Mouse (Mus musculus) ovary, adult 18-20 months (tissue): Measurements from ENCODE around the gene Pld2.

Source experiments
- DNase-seq: peaks from one replicate; pipeline ENCODE4 v3.0.0; 2022; ENCODE audit warnings: low spot score, mixed read lengths

Pld2 gene

DNA sequence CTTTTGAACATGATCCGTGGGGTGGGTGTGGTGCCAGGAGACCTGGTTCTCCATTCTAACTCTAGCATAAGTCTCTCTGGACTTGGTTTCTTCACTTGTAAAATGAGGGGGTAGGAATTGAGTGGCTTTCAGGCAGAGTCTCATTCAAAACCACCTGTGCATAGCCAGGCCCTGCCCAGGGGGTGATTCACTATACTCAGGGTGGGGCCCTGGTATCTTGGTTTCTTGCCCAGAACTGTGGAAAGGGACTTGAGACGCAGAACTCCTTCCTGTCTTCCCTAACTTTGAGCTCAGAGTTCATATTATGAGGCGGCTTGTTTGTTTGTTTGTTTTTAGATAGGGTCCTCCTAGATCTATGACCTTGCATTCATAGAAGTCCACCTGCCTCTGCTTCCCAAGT lies 37.3 kb downstream of the Pld2 start:
- no peak for DNase-seq

DNA sequence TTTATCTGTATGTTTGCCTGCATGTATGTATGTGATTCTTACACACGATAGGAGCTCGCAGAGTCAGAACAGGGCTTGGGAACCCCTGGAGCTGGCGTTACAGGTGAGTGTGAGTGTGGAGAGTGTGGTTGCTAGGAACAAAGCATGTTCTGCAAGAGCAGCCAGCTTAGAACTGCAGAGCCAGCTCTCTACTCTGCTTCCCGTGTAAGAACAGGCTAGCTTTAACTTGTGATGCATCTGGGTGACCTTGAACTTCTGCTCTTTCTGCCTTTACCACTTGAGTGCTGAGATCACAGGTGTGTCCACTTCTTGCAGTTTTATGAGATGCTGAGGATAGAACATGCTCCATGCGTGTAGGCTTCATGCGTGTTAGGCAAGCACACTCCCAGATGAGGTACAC lies 39.1 kb downstream of the Pld2 start:
- DNase-seq: no peak

DNA sequence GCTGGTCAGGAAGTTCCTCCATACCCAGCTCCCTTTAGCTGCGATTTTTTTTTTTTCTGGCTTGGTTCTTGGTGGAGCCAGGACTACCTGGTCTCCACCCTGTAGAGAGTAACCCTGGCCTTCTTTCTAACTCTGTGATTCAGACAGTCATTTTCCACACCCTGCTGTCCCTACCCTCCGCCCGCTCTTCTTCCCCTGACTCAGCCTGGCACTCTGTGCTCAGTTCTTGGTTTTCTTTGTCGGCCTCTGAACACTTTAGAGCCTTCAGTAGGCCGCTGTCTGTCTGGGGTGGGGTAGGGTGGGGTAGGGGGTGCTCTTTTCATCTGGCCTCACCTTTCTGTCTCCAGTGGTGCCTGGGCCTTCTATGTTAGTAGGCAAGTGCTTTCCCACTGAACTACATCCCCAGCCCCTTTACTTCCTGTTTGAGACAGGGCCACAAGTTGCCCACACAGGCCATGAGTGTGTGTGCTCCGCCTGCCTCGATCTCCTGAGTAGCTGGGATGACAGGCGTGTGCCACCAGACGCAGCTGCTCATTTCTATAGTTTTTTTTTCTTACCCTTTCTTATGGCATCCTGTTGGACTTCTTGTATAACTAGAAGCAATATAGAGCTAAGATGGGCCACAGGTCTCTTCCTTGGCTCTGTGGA lies 40.0 kb downstream of the Pld2 start:
- no peak for DNase-seq

DNA sequence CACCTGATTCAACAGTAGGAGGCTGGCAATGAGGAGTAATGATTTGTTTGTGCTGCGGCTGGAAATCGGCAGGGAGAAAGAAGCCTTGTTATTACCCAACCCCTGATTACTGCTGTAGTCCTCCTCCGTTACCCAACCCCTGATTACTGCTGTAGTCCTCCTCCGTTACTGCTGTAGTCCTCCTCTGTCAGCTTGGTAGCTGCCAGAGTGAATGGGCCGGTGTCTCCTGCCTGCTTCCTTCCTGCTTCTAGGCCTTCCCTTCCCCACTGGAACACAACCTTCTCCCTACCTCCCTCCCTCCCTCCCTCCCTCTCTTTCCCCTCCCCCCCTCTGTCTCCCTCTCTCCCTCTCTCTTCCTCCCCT lies 40.5 kb downstream of the Pld2 start:
- no peak for DNase-seq

DNA sequence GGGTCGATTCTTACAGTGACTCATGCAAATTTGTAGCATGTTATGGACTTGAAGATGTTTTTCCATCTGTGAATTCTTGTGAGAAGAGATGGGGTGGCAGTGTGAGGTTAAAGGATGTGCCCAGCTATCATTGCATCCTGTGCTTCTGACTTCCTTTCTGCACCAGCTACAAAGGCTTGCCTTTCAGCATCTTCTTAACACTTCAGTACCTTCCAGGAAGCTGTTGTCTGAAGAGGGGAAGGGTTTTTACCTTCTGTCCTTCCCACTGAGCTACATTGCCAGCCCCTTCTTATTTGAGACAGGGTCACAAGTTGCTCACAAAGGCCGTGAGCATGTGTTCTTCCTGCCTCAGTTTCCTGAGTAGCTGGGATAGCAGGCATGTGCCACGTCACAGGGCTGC lies 41.1 kb downstream of the Pld2 start:
- no peak for DNase-seq

DNA sequence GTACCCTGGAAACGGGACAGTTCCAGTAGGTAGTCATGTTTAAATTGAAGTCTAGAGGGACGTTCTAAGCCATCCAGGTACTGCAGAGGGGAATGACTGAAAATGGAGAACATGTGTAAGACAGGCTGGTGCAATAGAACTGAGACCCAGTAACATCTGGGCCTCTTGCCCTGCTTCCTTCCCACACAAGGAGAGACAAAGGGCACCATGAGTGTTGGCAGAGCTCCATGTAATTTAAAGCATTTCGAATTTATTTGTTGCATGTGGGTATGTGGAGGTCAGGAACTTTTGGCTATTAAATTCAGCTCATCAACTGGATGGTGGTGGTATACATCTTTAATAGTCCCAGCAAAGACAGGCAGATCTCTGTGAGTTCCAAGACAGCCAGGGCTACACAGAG lies 42.3 kb downstream of the Pld2 start:
- no peak for DNase-seq

DNA sequence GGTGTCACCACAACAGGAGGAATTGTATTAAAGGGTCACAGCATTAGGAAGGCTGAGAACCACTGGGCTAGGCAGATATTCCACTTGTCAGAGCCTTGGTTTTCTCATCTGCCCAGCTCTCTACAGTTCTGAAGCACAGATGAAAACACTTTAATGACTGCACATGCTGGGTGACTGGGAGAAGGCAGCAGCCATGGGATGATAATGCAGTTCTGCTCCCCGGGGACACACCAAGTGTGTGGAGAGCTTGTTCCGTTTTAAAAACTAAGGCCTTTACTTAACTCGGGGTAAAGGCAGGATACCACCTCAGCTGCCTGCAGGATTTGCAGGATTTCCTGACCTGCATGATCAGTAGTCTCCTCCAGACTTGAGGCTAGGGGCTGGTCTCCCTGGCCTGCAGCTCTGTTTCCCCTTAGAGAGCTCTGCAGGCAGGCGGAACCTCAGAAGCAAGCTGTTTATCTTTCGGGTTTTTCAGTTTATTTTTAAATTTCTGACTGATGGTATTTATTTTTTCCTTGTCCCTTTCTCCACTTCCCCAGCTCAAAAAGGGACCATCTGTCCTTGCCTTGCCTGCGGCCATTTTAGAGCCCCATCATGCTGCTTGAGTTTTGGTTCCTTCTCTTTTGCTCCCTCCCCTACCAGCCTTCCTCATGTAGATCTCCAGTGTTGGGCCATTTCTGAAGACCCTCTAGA lies 43.3 kb downstream of the Pld2 start:
- DNase-seq: no peak

DNA sequence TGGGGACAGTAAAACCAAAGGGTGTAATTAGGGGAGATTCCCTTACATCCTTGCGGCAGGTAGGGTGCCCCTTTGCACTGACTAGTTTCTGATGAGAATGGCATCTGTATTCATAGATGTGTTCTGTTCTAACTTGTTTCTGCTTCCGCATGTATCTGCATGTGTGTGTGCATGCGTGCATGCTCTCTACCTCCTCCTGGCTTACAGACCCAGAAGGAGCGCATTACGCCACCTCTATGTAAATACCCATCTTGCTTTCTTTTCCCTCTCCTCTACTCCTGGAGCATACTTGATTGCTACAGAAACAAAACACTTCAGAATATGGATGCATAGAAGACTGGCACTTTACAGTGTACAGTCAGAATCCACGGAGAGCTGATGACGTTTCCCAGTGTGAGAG lies 43.9 kb downstream of the Pld2 start:
- no peak for DNase-seq

DNA sequence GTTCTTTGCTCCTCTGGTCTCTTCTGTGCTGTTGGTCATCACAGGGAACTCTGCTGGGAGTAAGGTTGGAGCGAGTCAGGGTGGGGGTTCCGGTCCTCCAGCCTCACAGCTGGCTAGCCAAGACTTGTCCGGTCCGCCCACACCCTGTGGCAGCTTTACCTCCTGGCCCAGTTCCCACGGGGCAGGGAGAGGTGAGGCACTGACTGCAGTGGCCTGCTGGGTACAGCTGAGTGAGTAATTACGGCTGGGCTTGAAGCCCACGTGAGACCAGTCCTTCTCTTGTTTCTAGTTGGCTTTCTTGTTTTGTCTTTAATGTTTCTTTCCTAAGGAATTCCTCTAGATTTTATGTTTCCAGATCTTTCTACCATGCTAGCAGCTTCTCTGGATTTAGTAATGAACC lies 45.6 kb downstream of the Pld2 start:
- peak; percentile 33 for DNase-seq

DNA sequence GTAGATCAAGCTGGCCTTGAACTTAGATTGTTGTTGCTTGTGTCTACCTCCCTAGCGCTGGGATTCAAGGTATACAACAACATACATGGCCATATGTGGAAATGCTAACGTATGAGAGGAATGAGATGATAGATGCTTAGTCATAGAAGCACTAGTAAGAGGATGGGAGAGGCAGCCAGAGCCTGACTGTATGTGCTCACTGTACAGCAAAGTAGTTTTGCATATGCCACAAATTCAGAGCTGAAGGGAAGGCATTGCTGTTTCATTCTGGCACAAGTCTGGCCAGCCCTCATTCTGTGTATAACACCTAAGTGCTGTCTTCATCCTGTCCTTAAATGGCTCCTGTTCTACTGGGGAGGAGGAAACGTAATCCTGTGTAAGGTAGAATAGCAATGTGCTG lies 46.4 kb downstream of the Pld2 start:
- DNase-seq: no peak

DNA sequence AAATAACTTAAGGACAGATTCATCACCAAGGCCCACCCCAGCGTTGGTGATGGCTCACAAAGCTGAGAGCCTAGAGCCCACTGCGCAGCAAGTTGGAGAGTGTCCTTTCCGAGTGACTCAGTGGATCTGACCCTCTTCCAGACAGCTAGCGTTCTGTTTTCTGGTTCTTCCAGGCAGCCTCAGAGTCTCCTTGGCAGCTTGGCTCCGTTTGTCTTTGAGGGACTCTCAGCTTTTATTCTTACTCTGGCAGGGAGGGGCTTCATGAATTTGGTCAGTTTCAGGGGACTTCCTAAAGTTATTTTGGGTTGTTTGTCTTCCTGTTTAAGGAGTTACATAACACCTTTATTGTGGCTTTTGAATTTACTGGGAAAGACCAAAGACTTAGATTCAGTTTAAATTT lies 47.1 kb downstream of the Pld2 start:
- DNase-seq: no peak

DNA sequence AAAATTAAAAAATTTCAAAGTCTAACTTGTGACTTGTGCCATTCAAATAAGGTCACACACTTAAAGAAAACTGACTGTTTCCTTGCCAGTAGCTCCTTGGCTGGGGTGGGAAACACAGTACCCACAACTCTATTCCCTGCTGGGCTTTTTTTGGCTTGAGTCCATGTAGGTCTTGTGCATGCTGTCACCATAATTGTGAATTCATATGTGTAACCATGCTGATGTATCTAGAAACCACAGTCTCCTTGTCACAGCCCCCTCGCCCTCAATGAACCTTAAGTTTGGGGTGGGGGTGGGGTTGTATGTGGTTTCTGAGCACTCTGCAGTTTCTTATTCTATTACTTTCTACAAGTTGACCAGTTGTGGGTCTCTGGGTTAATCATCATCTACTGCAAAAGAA lies 51.9 kb downstream of the Pld2 start:
- DNase-seq: no peak

DNA sequence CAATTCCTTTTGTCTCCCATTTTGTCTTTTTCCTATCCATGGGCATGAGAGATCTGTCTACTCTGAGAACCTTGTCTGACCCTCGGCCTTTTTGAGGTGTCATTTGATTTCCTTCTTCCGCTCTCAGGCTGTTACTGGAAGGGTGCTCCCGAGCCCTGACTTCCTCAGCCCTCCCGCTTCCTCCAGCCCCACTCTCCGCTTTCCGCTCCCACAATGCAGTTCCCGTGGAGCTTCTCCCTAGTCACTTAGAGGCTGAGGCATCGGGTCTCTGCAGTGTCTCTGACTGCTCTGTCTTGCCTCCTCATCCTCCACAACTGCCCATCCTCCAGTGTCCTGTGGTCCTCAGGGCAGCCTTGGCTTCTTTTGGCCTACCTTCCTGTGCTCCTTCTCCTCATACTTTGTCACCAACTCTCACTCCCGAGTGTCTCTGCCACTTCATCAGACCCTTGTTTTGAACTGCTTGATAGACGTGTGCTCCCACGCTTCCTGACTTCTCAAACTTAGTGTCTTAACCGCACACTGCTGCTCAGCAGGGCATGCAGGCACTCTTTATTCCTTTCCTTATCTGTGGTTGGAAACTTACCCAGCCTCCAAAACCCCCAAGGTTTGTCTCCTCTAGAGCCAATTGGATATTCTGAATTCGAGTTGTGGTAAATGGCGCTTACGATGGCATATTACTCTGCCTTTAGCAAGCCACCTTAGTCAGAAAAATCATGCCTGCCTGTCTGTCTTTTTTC lies 54.6 kb downstream of the Pld2 start:
- no peak for DNase-seq

DNA sequence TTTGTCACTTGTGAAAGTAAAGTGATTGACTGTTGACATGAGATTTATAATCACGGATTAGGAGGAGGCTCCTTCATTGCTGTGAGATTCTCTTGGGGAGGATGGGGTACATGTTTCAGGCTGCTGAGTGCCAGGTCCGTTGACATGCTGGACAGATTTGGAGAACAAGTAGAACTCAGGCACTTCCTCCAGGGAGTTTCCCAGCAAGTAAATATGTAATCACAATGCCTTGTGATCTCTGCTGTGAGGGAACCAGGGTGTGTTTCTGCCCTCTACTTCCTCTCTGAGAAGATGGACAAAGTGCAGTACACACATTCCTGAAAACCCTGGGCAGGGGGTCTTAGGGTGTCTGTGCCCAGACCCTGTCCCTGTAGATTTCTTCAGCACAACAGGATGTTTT lies 55.8 kb downstream of the Pld2 start:
- no peak for DNase-seq

DNA sequence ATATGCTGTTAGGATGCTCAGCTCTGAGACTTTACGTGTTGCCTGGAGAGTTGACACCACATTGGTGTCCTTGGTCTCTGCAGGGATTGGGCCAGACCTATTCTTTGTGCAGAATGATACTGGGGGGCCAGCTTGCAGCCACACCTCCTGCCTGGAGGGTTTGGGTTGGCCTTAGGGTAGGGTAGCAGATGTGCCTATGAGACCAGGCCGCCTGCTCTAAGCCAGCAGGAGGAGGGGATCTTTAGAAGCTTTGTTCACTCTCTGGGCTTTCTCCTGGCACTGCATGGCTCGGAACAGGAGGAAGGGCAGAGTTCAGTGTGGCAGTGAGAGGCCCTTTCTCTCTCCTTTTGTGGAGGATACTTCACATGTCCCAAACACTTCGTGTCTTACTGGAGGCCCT lies 56.2 kb downstream of the Pld2 start:
- DNase-seq: no peak

DNA sequence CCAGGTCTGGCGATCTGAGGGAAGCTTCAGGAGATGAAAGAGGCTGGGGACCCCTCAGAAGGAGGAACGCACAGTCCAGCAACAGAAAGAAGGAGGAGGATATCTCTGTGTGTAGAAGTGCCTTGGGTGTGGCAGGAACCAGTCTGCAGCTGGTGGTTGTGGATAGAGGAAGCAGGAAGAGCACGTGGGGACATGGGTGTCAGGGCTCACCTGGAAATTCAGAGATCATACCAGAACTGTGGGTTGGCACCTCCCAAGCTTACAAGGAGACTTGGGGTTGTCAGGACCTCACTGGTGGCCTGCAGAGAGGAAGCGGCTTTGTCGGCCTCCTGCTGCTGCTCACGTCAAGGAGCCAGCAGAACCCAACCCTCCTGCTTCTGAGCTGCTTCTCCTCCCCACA lies 57.4 kb downstream of the Pld2 start:
- DNase-seq: no peak

DNA sequence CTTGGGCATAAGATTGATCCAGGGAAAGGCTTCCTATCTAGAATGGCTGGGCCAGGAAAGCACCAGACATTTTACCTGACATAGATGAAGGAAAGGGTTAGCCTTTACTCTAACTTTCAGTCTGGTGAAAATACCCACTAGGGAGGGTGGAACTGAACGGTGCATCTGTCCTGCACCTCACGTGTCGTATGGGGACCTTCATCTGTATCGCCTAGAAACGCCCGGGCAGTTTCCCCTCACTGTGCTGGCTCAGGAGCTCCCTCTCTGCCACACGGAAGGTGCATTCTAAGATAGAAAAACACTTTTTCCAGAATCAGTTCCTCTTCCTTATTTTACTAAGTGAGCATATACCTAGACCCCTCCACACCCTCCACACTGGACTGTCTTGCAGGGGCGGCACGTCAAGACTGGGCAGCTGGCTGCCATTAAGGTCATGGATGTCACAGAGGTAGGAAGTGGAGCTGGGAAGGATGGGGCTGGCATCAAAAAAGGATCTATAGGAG lies 58.6 kb downstream of the Pld2 start:
- DNase-seq: no peak

DNA sequence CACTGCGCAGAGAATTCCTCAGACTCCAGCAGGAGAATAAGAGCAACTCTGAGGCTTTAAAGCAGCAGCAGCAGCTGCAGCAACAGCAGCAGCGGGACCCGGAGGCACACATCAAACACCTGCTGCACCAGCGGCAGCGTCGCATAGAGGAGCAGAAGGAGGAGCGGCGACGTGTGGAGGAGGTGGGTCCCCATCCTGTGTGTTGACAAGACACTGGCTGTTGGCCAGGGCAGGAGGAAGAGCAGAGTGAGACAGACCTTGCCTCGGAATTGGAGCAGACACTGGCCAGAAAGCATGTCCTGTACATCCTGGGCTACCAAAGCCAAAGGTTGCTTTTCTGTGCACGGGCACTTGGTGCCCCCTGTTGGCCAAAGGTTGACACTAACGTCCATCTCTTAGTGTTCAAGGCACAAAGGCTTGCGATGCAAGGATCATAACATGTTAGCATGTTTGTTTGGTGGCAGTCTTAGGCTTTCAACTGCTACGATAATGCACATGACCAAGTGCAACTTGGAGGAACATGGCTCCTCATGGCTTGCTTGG lies 65.2 kb downstream of the Pld2 start:
- peak; percentile 37 for DNase-seq

DNA sequence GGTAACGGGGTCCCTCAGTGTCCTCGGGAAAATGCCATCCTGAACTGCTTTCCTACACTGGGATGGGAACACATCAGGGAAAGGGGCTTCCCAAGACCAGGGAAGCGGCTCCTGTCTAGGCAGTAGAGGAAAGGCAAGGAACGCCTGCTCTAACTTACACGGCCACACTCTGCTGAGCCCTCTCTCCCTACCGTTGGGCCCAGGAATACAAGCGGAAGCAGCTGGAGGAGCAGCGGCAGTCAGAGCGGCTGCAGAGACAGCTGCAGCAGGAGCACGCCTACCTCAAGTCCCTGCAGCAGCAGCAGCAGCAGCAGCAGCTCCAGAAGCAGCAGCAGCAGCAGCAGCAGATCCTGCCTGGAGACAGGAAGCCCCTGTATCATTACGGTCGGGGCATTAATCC lies 66.9 kb downstream of the Pld2 start:
- DNase-seq: no peak

DNA sequence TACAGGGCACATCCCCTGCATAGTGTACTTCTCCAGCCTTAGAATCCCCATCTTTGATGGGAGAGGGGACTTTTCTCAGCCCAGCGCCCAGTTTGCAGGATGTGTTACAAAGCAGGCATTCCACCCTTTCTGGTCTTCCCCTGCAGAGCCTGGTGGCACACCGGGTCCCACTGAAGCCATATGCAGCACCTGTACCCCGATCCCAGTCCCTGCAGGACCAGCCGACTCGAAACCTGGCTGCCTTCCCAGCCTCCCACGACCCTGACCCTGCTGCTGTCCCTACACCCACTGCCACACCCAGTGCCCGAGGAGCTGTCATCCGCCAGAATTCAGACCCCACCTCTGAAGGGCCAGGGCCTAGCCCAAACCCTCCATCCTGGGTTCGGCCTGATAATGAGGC lies 67.7 kb downstream of the Pld2 start:
- DNase-seq: no peak
